Mouse (Mus musculus) liver, adult 2 months (tissue): ENCODE results near the gene Zc3h14.

Experiments
- CTCF ChIP-seq: fragments of 200-500 bp; IDR thresholded peaks from 2 replicates; pipeline ENCODE4 v1.5.1; 2011; ENCODE audit warnings: low read depth, low read length, control low read depth
- POLR2A ChIP-seq: fragments of 200-500 bp; IDR thresholded peaks from 2 replicates; pipeline ENCODE4 v1.6.1; 2011; ENCODE audit warnings: low read length, control low read depth; ENCODE audit not compliant: insufficient read depth; ENCODE audit errors: extremely low read depth

DNA sequence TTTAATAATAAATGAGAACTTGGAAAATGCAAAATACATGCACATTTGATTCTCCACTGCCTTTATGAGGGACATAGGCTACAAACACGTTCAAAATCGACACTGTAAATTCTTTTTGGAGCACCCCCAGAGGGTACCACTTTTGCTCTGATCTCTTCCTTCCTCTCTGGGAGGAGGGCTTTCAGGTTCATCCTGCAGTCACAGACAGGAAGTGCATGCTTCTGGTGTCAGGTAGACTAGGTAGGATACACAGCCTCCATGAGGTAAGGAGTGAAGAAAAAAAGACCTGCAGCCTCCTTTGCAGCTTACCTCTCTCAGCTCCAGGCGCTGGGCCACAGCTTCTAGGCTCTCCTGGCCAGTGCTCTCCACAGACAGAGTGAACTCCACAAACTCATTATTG, 13.6 kb upstream of the Zc3h14 start:
- TF ChIP-seq CTCF (no peak), POLR2A (no peak)
